Mouse (Mus musculus) kidney, adult 2 months (tissue): ENCODE data around the gene Tns2.

Source experiments
- CTCF ChIP-seq: fragments of 200-500 bp; conservative IDR thresholded peaks from 2 replicates; pipeline ENCODE4 v1.5.1; 2011; ENCODE audit warnings: low read depth, mild to moderate bottlenecking, control low read depth, low read length, moderate library complexity, mixed read lengths; ENCODE audit not compliant: insufficient read depth, insufficient read length
- POLR2A ChIP-seq: fragments of 200-500 bp; IDR thresholded peaks from one replicate; pipeline ENCODE4 v1.6.1; 2011; ENCODE audit warnings: low read depth, low read length, control low read depth

DNA sequence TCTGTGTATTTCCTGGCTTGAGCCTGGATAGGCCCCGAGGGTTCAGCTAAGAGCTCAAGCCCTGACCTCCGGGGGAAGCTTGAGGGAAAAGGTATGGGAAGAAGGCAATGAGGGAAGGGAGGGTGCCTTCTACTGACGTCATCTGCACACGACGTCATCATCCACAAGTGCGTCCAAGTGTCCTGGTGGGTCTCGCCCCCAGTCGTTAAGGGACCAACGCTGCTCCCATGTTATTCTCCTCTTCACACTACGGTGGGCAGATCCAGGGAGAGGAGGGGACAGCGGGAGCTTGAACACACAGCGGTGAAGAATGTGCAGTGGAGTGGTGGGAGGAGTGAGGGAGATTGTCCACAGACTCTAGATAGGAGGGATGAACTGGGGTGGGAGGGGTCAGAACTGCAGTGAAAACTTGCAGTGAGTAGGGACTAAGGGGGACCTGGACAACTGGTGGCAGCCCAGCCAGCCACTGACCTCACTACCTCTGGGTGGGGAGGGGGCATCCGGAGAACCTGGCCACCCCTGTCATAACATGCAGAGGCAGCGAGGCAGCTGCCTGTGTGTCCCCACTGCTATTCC lies 3.2 kb downstream of the Tns2 start:
- TF ChIP-seq CTCF (no peak), POLR2A (no peak)
